ENCODE assay signal across 10 mouse cellular contexts in genomic region chr4:107977593-107977992, GRCm38 (mm10).
"Had no signal": no experiment of that assay in that cellular context is flagged by ENCODE, and none has a peak within 500 bp of the region (broad histone marks: within the 10 kb centered on the region; RNA-seq: fewer than 3 reads in every experiment).

No protein-coding gene starts in this region.

- DNase-seq: gastrocnemius, postnatal 14 days; gastrocnemius, postnatal 36 days; heart, adult 18-20 months; heart, postnatal 10 days; heart, postnatal 4 days; kidney, adult 2 months; kidney, adult 9 months; kidney, postnatal 14 days; kidney, postnatal 36 days; liver had no signal
